Mouse (Mus musculus) cerebellum, adult 2 months (tissue): ENCODE measurements around the gene 5330417C22Rik.

Source experiments
- CTCF ChIP-seq: fragments of 200-500 bp; IDR thresholded peaks from 2 replicates; pipeline ENCODE4 v1.5.1; 2011; ENCODE audit warnings: low read depth, mild to moderate bottlenecking, control low read depth, low read length, moderate library complexity, borderline replicate concordance; ENCODE audit not compliant: insufficient read depth
- POLR2A ChIP-seq: fragments of 200-500 bp; IDR thresholded peaks from 2 replicates; pipeline ENCODE4 v1.6.1; 2011; ENCODE audit warnings: low read length, control low read depth, borderline replicate concordance; ENCODE audit not compliant: insufficient read depth

GRCm38 (mm10) chr3:108574018-108574417 is 37.7 kb upstream of the 5330417C22Rik start:
- TF ChIP-seq POLR2A (no peak), CTCF (no peak)
